Mouse (Mus musculus) forebrain, embryonic 13.5 days (tissue): ENCODE measurements at regions not wholly inside any gene's neighbourhood (a gene's known extent, or its start where the extent isn't known, plus 50 kb on each side); places are given as distances from the start of the nearest gene placed in this dataset.
"Not testable (repeated sequence)": the region's sequence is repeated elsewhere in the genome, so short reads cannot be mapped to it uniquely, and the experiment has no call there.

Source experiments
- ATAC-seq: fragments of 200-750 bp; cut with Nextera tagmentation; 2 replicates; pipeline ENCODE4 v1.8.0; 2017
- H3K27ac ChIP-seq: fragments of 300-500 bp; sonication (generic); 2 replicates; pipeline ENCODE4 v1.5.1; 2015; ENCODE audit warnings: inconsistent platforms, mild to moderate bottlenecking, moderate library complexity
- H3K27me3 ChIP-seq: fragments of 300-500 bp; sonication (generic); 2 replicates; pipeline ENCODE4 v1.6.1; 2015; ENCODE audit warnings: mild to moderate bottlenecking, inconsistent platforms
- H3K36me3 ChIP-seq: fragments of 300-500 bp; sonication (generic); 2 replicates; pipeline ENCODE4 v1.6.1; 2015; ENCODE audit warnings: mild to moderate bottlenecking, inconsistent platforms; ENCODE audit not compliant: poor library complexity, severe bottlenecking
- H3K4me1 ChIP-seq: fragments of 300-500 bp; sonication (generic); 2 replicates; pipeline ENCODE4 v1.6.1; 2015; ENCODE audit warnings: inconsistent platforms
- H3K4me2 ChIP-seq: fragments of 300-500 bp; sonication (generic); 2 replicates; pipeline ENCODE4 v1.6.1; 2015; ENCODE audit warnings: inconsistent platforms, mild to moderate bottlenecking, moderate library complexity
- H3K4me3 ChIP-seq: fragments of 300-500 bp; sonication (generic); 2 replicates; pipeline ENCODE4 v1.5.1; 2015; ENCODE audit warnings: mild to moderate bottlenecking, inconsistent platforms
- H3K9ac ChIP-seq: fragments of 300-500 bp; sonication (generic); 2 replicates; pipeline ENCODE4 v1.6.1; 2015; ENCODE audit warnings: mild to moderate bottlenecking, inconsistent platforms
- H3K9me3 ChIP-seq: fragments of 300-500 bp; sonication (generic); replicated peaks from 2 replicates; pipeline ENCODE4 v1.6.1; 2016; ENCODE audit warnings: inconsistent platforms
- WGBS: fragments of 180-500 bp; shearing (Covaris S2); methylation state at CpG from one replicate; pipeline ENCODE4 v1.1.7; 2015; 5-methylcytosine and 5-hydroxymethylcytosine counted together

GRCm38 (mm10) chr6:68771507-68771906, 1235.9 kb upstream of the Tacstd2 start:
- Histone ChIP-seq H3K27me3 (no peaks in the 10 kb centered on the region), H3K9me3 (no peaks in the 10 kb centered on the region; the same call in 1 of the 2 replicates), H3K9ac (no peak overlapping the region), H3K4me3 (no peak overlapping the region), H3K4me1 (no peaks in the 10 kb centered on the region), H3K27ac (no peak overlapping the region), H3K36me3 (no peaks in the 10 kb centered on the region), H3K4me2 (no peak overlapping the region)
- 75% methylated on average over 2 of the region's 2 CpGs for WGBS
- no peak for ATAC-seq

DNA sequence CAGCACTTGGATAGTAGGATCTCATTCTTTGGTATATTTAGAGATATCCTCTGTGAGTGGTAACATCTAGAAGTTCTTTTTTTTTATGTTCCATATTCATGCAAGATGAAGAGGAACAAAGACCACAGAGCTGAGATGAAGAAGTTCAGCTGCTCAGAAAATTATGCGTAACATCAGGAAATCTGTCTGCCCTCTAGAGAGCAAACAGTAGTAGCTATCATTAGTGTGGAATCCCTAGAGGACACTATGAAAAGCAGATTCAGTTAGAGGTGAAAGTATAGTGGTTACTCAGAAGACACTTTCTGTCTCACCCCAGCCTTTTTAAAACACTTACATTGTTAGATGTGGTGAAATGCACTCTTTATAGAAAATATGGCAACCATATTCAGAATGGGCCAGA, 1214.9 kb upstream of the Tacstd2 start:
- Histone ChIP-seq H3K9me3 (no peaks in the 10 kb centered on the region; the same call in 1 of the 2 replicates), H3K9ac (no peak overlapping the region), H3K4me2 (no peak overlapping the region), H3K27me3 (no peaks in the 10 kb centered on the region), H3K4me1 (no peaks in the 10 kb centered on the region), H3K36me3 (no peaks in the 10 kb centered on the region), H3K4me3 (no peak overlapping the region), H3K27ac (no peak overlapping the region)
- ATAC-seq: no peak
- 97% methylated on average over 1 of the region's 1 CpGs for whole genome bisulfite sequencing

DNA sequence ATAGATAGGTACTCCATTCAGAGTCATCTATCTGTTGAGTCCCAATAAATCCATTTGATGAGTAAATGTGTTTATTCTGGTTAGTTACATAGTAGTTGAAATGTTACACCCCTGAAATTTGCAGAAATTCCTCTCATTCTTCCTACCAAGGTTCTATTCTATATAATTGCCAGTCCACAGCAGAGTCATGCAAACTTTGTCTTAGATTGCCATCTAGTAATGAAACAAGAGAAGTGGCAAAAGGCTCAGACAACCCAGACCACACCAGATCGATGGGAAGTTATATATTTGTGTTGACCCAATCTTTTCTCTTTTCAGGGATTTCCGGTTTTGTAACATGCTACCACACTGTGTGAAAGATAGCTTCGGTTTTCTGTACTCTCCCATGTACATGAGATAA, 1214.1 kb upstream of the Tacstd2 start:
- H3K9me3 ChIP-seq: no peaks in the 10 kb centered on the region
- H3K4me3 ChIP-seq: no peak overlapping the region
- no peaks in the 10 kb centered on the region for H3K36me3 ChIP-seq
- no peaks in the 10 kb centered on the region for H3K27me3 ChIP-seq
- no peak overlapping the region for H3K4me2 ChIP-seq
- H3K9ac ChIP-seq: no peak overlapping the region
- H3K4me1 ChIP-seq: no peaks in the 10 kb centered on the region
- ATAC-seq: no peak
- H3K27ac ChIP-seq: no peak overlapping the region
- 82% methylated on average over 3 of the region's 3 CpGs for WGBS

- Histone ChIP-seq H3K4me1 (no peaks in the 10 kb centered on the region), H3K9ac (no peak overlapping the region), H3K4me3 (no peak overlapping the region), H3K27ac (no peak overlapping the region), H3K27me3 (no peaks in the 10 kb centered on the region), H3K4me2 (no peak overlapping the region), H3K9me3 (no peaks in the 10 kb centered on the region), H3K36me3 (no peaks in the 10 kb centered on the region)
- ATAC-seq: no peak
These were observed 1203.0 kb upstream of the Tacstd2 start for GRCm38 (mm10) chr6:68738573-68738972.

GRCm38 (mm10) chr6:68736647-68737046, 1201.1 kb upstream of the Tacstd2 start:
- Histone ChIP-seq H3K27me3 (no peaks in the 10 kb centered on the region), H3K27ac (no peak overlapping the region), H3K9me3 (no peaks in the 10 kb centered on the region), H3K4me3 (no peak overlapping the region), H3K9ac (no peak overlapping the region), H3K4me2 (no peak overlapping the region), H3K4me1 (no peaks in the 10 kb centered on the region), H3K36me3 (no peaks in the 10 kb centered on the region)
- WGBS: 88% methylated on average over 3 of the region's 3 CpGs
- no peak for ATAC-seq

DNA sequence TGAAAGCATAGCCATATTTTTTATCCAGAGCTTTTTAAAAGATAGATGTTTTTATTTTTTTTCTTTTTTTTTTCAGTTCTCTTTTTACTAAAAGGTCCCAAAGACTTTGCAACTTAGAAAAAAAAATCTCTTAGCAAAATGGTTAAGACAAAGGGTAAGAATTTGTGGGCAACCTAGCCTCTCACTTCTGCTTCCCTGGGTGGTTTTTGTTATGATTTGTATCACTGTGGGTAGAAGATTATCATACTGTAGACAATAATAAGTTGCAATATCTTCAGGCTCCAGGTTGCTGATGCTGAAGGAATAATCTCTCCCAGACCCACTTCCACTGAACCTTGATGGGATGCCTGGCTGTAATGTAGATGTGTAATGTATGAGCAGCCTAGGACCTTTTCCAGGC, 1200.5 kb upstream of the Tacstd2 start:
- Histone ChIP-seq H3K36me3 (no peaks in the 10 kb centered on the region), H3K9me3 (no peaks in the 10 kb centered on the region), H3K27ac (no peak overlapping the region), H3K27me3 (no peaks in the 10 kb centered on the region), H3K4me1 (no peaks in the 10 kb centered on the region), H3K4me2 (no peak overlapping the region), H3K9ac (no peak overlapping the region), H3K4me3 (no peak overlapping the region)
- no peak for ATAC-seq

DNA sequence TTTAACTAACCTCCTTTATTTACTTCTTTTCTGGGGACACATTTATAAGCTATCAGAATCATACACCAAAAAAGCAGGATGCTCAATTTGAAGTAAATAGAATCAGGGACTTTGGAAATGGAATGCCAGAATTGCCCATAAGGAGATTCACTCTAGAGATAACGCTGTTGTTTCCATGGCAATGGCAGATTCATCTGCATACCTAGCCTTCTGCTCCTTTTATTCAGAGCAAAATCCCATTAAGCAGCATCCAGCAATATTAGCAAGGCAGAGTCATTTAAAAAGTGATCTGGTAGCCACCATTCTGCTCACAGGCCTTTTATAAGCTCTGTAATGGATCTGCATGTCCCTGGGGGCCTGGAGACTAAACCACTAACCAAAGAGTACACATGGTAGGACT, 1175.5 kb upstream of the Tacstd2 start:
- not testable (repeated sequence) for H3K36me3 ChIP-seq, H3K9me3 ChIP-seq, H3K27me3 ChIP-seq, H3K9ac ChIP-seq, ATAC-seq, H3K4me2 ChIP-seq, H3K27ac ChIP-seq, H3K4me1 ChIP-seq, H3K4me3 ChIP-seq
- 81% methylated on average over 1 of the region's 1 CpGs for WGBS

DNA sequence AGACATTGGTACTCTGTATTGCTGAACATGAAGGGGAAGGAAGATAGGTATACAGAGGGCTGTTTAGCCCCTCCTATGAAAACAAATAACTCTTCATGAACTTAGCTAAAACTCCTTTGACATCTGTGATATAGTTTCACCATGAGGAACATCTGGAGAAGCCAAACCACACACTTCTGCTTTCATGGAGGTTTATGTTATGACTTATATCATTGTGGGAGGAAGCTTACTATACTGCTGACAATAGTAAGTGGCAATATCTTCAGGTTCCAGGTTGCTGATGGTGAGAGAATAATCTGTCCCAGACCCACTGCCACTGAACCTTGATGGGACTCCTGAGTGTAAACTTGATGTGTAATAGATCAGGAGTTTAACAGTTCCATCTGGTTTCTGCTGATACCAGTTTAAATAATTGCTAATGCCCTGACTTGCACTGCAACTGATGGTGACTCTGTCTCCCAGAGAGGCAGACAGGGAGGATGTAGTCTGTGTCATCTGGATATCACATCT, 1168.8 kb upstream of the Tacstd2 start:
- not testable (repeated sequence) for ATAC-seq, H3K4me1 ChIP-seq, H3K36me3 ChIP-seq, H3K9ac ChIP-seq, H3K27me3 ChIP-seq, H3K9me3 ChIP-seq, H3K27ac ChIP-seq, H3K4me3 ChIP-seq, H3K4me2 ChIP-seq

DNA sequence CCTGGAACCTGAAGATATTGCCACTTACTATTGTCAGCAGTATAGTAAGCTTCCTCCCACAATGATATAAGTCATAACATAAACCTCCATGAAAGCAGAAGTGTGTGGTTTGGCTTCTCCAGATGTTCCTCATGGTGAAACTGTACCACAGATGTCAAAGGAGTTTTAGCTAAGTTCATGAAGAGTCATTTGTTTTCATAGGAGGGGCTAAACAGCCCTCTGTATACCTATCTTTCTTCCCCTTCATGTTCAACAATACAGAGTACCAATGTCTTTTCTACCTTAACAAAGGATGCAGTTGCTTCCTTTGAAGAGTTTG, 1145.2 kb upstream of the Tacstd2 start:
- not testable (repeated sequence) for H3K27ac ChIP-seq, H3K4me3 ChIP-seq, ATAC-seq, H3K4me1 ChIP-seq, H3K4me2 ChIP-seq, H3K27me3 ChIP-seq, H3K9me3 ChIP-seq, H3K9ac ChIP-seq, H3K36me3 ChIP-seq

DNA sequence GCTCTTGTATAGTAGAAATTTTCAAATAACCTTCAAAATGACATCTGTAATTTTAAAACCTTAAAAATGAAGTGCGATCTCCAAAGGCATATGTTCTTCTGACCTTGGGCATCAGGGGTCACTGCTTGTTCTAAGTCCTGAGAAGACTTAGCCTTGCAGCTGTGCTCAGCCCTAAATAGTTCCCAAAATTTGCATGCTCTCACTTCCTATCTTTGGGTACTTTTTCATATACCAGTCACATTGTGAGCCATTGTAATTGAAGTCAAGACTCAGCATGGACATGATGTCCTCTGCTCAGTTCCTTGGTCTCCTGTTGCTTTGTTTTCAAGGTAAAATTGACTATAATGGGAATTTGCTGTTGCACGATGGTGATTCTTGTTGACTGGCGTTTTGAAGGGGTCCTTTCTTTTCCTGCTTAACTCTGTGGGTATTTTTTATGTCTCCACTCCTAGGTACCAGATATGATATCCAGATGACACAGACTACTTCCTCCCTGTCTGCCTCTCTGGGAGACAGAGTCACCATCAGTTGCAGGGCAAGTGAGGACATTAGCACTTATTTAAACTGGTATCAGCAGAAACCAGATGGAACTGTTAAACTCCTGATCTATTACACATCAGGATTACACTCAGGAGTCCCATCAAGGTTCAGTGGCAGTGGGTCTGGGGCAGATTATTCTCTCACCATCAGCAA, 1144.6 kb upstream of the Tacstd2 start:
- H3K4me3 ChIP-seq: no peak overlapping the region
- H3K36me3 ChIP-seq: no peaks in the 10 kb centered on the region
- H3K9me3 ChIP-seq: no peaks in the 10 kb centered on the region
- no peaks in the 10 kb centered on the region for H3K27me3 ChIP-seq
- WGBS: 82% methylated on average over 3 of the region's 3 CpGs
- H3K27ac ChIP-seq: no peak overlapping the region
- H3K4me2 ChIP-seq: no peak overlapping the region
- no peak overlapping the region for H3K9ac ChIP-seq
- no peak for ATAC-seq
- H3K4me1 ChIP-seq: no peaks in the 10 kb centered on the region

- not testable (repeated sequence) for H3K9me3 ChIP-seq, H3K27ac ChIP-seq, H3K36me3 ChIP-seq, H3K4me2 ChIP-seq, H3K4me1 ChIP-seq, H3K27me3 ChIP-seq, H3K4me3 ChIP-seq, H3K9ac ChIP-seq
- WGBS: under 1% methylated on average over 10 of the region's 10 CpGs
- peak; percentile 84 for ATAC-seq
These were observed 1132.8 kb upstream of the Tacstd2 start for GRCm38 (mm10) chr6:68668433-68668832.

DNA sequence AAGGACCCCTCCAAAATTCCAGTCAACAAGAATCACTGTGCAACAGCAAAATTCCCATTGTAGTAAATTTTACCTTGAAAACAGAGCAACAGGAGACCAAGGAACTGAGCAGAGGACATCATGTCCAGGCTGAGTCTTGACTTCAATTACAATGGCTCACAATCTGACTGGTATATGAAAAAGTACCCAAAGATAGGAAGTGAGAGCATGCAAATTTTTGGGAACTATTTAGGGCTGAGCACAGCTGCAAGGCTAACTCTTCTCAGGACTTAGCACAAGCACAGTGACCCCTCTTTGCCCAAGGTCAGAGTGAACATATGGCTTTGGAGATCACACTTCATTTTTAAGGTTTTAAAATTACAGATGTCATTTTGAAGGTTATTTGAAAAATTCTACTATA, 1096.7 kb upstream of the Tacstd2 start:
- H3K4me1 ChIP-seq, H3K4me2 ChIP-seq, ATAC-seq: not testable (repeated sequence)

DNA sequence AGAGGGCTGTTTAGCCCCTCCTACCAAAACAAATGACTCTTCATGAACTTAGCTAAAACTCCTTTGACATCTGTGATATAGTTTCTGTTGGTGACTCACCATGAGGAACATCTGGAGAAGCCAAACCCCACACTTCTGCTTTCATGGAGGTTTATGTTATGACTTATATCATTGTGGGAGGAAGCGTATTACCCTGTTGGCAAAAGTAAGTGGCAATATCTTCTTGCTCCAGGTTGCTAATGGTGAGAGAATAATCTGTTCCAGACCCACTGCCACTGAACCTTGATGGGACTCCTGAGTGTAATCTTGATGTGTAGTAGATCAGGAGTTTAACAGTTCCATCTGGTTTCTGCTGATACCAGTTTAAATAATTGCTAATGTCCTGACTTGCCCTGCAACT, 1096.2 kb upstream of the Tacstd2 start:
- Histone ChIP-seq H3K27me3 (no peaks in the 10 kb centered on the region), H3K27ac (no peak overlapping the region), H3K9me3 (no peaks in the 10 kb centered on the region; the same call in 1 of the 2 replicates), H3K4me1 (no peaks in the 10 kb centered on the region), H3K36me3 (no peaks in the 10 kb centered on the region), H3K4me3 (no peak overlapping the region), H3K9ac (no peak overlapping the region), H3K4me2 (no peak overlapping the region)
- ATAC-seq: no peak
- WGBS: 81% methylated on average over 1 of the region's 1 CpGs

More for the DNA sequence above, 1096.7 kb upstream of the Tacstd2 start:
- not testable (repeated sequence) for H3K4me3 ChIP-seq, H3K9me3 ChIP-seq, H3K27me3 ChIP-seq, H3K27ac ChIP-seq, H3K36me3 ChIP-seq, H3K9ac ChIP-seq
